Mouse (Mus musculus) A20 (cell line): Measurements from ENCODE around the gene Prr18.
"Not testable (repeated sequence)": the region's sequence is repeated elsewhere in the genome, so short reads cannot be mapped to it uniquely, and the experiment has no call there.

Experiments
- DNase-seq: peaks from one replicate; pipeline ENCODE4 v3.0.0-alpha.2; 2011; ENCODE audit warnings: low read depth, low spot score

Gene Prr18

DNA sequence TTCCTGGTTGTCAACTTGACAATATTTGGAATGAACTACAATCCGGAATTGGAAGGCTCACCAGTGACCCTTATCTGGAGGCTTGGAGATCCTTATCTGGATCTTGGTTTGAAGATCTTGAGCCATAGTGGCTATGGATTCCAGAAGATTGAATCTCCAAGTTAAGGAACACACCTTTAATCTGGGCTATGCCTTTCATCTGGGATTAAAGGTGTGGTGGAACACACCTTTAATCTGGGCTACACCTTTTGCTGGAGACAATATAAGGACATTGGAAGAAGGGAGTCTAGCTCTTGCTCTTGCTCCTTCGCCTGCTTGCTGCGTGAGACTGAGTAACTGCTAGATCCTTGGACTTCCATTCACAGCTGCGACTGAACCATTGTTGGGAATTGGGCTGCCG, at the start of gene Prr18:
Prr18 (plus strand) TSS at position 301 of the 400 bp plus-strand sequence.
- DNase-seq = not testable (repeated sequence)

DNA sequence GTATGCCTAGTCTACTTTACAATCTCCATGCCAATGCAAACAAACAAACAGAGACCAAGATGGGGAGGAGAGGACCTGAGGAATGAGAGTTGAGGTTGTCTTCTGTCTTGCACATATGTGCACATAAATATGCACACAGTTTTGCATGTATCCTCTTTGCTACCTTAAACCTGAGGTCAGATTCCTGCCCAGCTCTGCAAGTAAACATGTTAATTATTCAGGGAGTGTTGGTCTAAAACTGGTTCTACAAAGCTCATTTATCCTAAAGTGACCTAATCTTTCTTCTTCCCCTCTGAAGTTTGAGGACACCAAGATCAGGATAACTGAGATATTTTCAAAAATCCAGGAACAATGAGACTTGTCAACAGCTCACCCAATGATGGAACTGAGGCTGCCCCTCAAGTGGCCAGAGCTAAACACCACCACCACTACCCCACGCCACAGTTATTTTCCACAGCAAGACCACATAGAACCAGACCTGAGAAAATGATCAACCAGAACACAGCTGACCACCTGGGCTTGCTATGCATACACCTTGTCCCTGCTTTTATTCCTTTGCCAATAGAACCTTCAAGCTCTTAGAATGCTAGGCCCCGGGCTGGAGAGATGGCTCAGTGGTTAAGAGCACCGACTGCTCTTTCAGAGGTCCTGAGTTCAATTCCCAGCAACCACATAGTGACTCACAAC, 47.1 kb upstream of the Prr18 start:
- DNase-seq = no peak

GRCm38 (mm10) chr17:8290736-8291135, 46.5 kb upstream of the Prr18 start:
- DNase-seq = no peak

DNA sequence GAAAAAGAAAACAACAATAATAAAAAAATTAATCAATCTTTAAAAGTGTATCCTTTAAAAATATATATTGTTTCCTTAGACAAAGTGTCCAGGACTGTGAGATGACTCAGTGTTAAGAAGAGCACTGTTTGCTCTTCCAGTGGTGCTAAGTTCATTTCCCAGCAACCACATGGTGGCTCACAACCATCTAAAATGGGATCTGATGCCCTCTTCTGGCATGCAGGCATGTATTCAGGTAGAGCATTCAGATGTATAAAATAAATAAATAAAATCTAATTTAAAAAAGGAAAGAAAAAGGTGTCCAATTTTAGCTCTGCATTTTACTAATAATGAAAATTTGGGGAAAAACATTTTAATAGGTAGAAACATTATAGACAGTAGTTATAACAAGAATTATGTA, 41.4 kb upstream of the Prr18 start:
- DNase-seq = no peak

GRCm38 (mm10) chr17:8296313-8296844, 40.9 kb upstream of the Prr18 start:
- no peak for DNase-seq

DNA sequence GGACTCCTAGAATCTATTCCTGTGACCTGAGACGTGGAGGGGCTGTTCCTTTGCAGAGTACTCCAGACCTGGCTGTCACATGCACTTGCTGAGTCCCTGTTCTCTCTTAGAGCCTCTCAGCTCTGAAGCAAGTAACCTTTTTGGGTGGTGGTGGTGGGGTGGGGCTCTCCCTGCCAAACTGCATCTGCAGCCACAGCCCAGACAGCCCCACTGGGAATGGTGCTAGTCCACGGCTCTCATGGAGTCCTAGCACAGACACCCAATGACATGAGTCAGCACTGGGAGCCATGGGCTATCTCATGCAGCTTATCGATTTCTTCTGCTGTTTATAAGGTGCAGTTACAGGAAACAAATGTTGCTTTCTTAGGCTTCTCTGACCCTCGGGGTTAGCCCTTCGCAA, 39.5 kb upstream of the Prr18 start:
- no peak for DNase-seq

- DNase-seq = no peak
Observed at GRCm38 (mm10) chr17:8298281-8298680, 39.0 kb upstream of the Prr18 start.

GRCm38 (mm10) chr17:8299524-8299923, 37.7 kb upstream of the Prr18 start:
- DNase-seq = no peak

DNA sequence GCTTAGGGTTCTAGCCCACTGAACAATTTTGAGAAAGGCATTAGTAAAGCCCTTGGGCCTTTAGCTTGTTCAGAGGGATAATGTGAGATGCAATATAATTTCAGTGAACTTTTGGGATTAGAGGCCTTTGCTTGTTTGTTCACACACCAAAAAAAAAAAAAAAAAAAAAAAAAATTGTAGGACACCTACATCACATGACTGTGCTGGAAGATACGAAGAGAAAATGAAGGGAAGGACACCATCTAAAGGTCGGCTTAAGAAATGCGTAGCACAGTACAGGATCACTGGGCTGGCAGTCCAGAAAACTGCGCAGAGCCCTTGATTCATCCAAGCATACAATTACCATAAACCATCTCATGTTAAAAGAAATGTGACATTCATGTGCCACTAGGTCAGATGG, 35.7 kb upstream of the Prr18 start:
- no peak for DNase-seq

GRCm38 (mm10) chr17:8302772-8303438, 34.4 kb upstream of the Prr18 start:
- no peak for DNase-seq

- DNase-seq = no peak
Observed at GRCm38 (mm10) chr17:8303671-8304070, 33.6 kb upstream of the Prr18 start.

GRCm38 (mm10) chr17:8305801-8306200, 31.5 kb upstream of the Prr18 start:
- peak; percentile 38 for DNase-seq

GRCm38 (mm10) chr17:8310838-8311614, 26.2 kb upstream of the Prr18 start, which contains the start of gene Sft2d1:
TSS of gene Sft2d1 (plus strand) at chr17:8311102.
- DNase-seq = peak; percentile 93

- DNase-seq = peak; percentile 48
Observed at GRCm38 (mm10) chr17:8311751-8312150, 25.5 kb upstream of the Prr18 start.

GRCm38 (mm10) chr17:8313976-8314375, 23.3 kb upstream of the Prr18 start:
- no peak for DNase-seq

DNA sequence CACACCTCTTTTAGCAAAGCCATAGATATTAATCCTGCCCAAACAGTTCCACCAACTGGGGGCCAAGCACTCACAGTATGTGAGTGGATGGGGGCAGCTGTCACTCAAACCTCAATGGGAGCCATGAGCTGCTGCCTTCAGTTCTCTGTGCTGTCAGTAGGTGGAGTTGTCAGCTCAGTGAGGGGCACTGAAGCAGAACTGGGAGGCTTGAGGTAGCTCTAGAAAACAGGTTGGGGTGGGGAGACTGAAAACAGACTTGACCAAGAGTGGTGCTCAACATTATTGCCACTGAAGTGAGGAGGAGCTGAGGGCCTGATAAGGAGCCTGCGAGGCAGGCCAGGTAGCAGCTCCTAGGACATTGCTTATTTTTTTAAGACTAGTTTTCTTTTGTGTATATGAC, 21.0 kb upstream of the Prr18 start:
- peak; percentile 60 for DNase-seq

DNA sequence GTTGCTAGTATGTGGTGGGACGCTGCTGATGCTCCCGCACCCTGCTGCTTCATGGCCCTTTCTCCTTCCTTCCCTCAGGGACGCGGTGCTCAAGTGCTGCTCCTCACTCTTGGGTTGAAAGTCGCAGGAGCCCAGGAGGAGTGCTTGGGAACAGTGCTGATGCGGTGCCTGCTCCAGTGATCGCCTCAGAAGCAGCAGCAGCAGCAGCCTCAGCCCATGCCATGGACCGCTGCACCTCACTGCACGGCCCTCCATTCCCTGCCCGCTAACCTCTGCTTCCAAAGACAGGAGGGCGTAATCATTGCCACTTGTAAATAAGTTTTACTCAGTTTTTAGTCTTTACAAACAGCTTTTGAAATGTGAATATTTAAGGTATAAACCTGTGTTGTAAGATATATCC, 10.4 kb upstream of the Prr18 start:
- DNase-seq = not testable (repeated sequence)

DNA sequence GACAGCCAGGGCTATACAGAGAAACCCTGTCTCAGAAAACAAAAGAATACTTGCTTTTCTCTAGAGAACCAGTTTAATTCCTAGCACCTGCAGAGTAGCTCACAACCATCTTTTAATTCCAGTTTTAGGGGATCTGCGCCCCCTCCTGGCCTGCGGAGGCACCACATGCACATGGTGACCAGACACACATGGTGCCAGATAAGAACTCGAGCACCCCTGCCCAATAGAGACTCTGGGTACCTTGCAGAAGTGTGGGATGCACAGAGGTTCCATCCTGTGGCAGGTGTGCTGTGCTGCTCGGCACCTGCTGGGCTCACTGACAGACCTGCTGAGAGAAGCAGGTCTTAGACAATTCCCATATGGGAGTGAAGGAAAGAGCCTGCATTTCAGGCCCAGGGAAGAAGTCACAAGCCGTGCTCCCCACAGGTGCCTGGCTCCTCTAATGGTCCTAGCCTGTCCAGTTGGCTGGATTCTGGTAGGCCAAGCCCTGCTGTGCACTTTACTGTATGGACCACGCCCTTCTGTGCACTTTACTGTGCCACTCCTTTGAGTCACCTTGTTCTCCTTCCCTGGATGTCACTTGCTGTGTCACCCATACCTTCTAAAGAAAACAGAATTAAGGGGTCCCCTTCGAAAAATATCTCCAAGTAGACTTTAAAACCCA, 8.6 kb upstream of the Prr18 start:
- DNase-seq = peak; percentile 45

GRCm38 (mm10) chr17:8330602-8331001, 6.7 kb upstream of the Prr18 start:
- no peak for DNase-seq

GRCm38 (mm10) chr17:8339666-8340374, 2.6 kb downstream of the Prr18 start:
- DNase-seq = no peak
